In genomic region chr4:99354835-99355234, GRCm38 (mm10) we compare ENCODE assay signal across 15 mouse cellular contexts. TPM values are rescaled to one million over a fixed set of nuclear protein-coding genes. Genes with fewer than 3 reads are reported as not detected.
DNase-seq lines count a peak whose midpoint lies in the region; ATAC-seq and TF ChIP-seq lines count a peak whose summit lies in the region.
"Had no signal": no experiment of that assay in that cellular context is flagged by ENCODE, and none has a peak within 500 bp of the region (broad histone marks: within the 10 kb centered on the region; RNA-seq: fewer than 3 reads in every experiment).

No protein-coding gene starts in this region.

- no peak overlapping the region for H3K4me3 ChIP-seq in heart, embryonic 12.5 days
- peak overlapping the region; percentile 18 for H3K4me3 ChIP-seq in spleen, adult 2 months (ENCODE audit: extremely low read depth, insufficient read depth, insufficient read length)
- H3K4me3 ChIP-seq in midbrain, embryonic 10.5 days: 0 out of 2 replicates have a peak overlapping the region, but pooled peaks have one; percentile 22
- H3K4me3 ChIP-seq: heart, embryonic 15.5 days; lung, embryonic 15.5 days had no signal

- intact Hi-C loops in gastrocnemius, postnatal 36 days (cut with DNase I): no loop called here

- H3K4me2 ChIP-seq in heart, embryonic 12.5 days: 0 out of 2 replicates have a peak overlapping the region, but pooled peaks have one; percentile 39
- H3K4me2 ChIP-seq: heart, embryonic 15.5 days had no signal

- no peaks in the 10 kb centered on the region for H3K4me1 ChIP-seq in heart, embryonic 12.5 days (replicated peaks)
- H3K4me1 ChIP-seq in spleen, adult 2 months (ENCODE audit: control insufficient read depth, insufficient read depth, insufficient read length): no peaks in the 10 kb centered on the region
- H3K4me1 ChIP-seq in midbrain, embryonic 10.5 days: peaks cover 28% of the 10 kb centered on the region
- H3K4me1 ChIP-seq: heart, embryonic 15.5 days; lung, embryonic 15.5 days had no signal

- no peak for TF ChIP-seq CTCF in spleen, adult 2 months (IDR thresholded peaks at IDR 0.05; ENCODE audit: extremely low read depth, insufficient read depth, insufficient read length, insufficient replicate concordance)

- H3K27ac ChIP-seq in heart, embryonic 12.5 days (ENCODE audit: poor library complexity, severe bottlenecking): no peak overlapping the region
- H3K27ac ChIP-seq in spleen, adult 2 months (ENCODE audit: insufficient read depth, low read length): no peak overlapping the region
- H3K27ac ChIP-seq in midbrain, embryonic 10.5 days (replicated peaks): no peak overlapping the region
- H3K27ac ChIP-seq: heart, embryonic 15.5 days; lung, embryonic 15.5 days had no signal

- TF ChIP-seq POLR2A in spleen, adult 2 months (IDR thresholded peaks at IDR 0.05; ENCODE audit: low read depth, low read length): no peak

- H3K9me3 ChIP-seq in heart, embryonic 12.5 days (replicated peaks): peaks cover 3% of the 10 kb centered on the region; the same call in 1 of the 2 replicates
- 0 out of 2 replicates have a peak, but pooled peaks cover 2% of the 10 kb centered on the region for H3K9me3 ChIP-seq in midbrain, embryonic 10.5 days (replicated peaks)
- H3K9me3 ChIP-seq: heart, embryonic 15.5 days; lung, embryonic 15.5 days had no signal

- WGBS in heart, embryonic 12.5 days: 55% methylated on average over 9 of the region's 9 CpGs
- 47% methylated on average over 9 of the region's 9 CpGs for WGBS in spleen, adult 2 months
- WGBS in midbrain, embryonic 10.5 days: 33% methylated on average over 9 of the region's 9 CpGs

- H3K27me3 ChIP-seq in heart, embryonic 12.5 days (replicated peaks): no peaks in the 10 kb centered on the region
- no peaks in the 10 kb centered on the region for H3K27me3 ChIP-seq in spleen, adult 2 months (ENCODE audit: control insufficient read depth, insufficient read depth, low read length)
- peaks cover 25% of the 10 kb centered on the region for H3K27me3 ChIP-seq in midbrain, embryonic 10.5 days (ENCODE audit: low read depth, poor library complexity, severe bottlenecking)
- H3K27me3 ChIP-seq: lung, embryonic 15.5 days had no signal

- no peak overlapping the region for H3K9ac ChIP-seq in heart, embryonic 12.5 days
- H3K9ac ChIP-seq: heart, embryonic 15.5 days; lung, embryonic 15.5 days had no signal

- no peaks in the 10 kb centered on the region for H3K36me3 ChIP-seq in heart, embryonic 12.5 days
- no peaks in the 10 kb centered on the region for H3K36me3 ChIP-seq in spleen, adult 2 months (ENCODE audit: control insufficient read depth, insufficient read depth, low read length)
- H3K36me3 ChIP-seq in midbrain, embryonic 10.5 days: no peaks in the 10 kb centered on the region
- H3K36me3 ChIP-seq: G1E; heart, embryonic 15.5 days; lung, embryonic 15.5 days had no signal

- DNase-seq in heart, adult 9 months (ENCODE audit: low spot score in 2 of 2): no peak
- no peak for DNase-seq in spleen, adult 2 months (ENCODE audit: low read depth in 1 of 2, low spot score in 2 of 2)
- DNase-seq in spleen, postnatal 14 days (ENCODE audit: low spot score in 2 of 2): no peak
- DNase-seq in midbrain, embryonic 10.5 days (ENCODE audit: low spot score): no peak
- DNase-seq in cerebellum, postnatal 4 days (ENCODE audit: low spot score in 2 of 2): no peak
- no peak for DNase-seq in gastrocnemius, postnatal 36 days
- DNase-seq: cerebellum, adult 2 months; kidney, postnatal 10 days; liver; thymus, adult 18-20 months had no signal

- no peak for ATAC-seq in heart, embryonic 12.5 days (ENCODE audit: insufficient number of reproducible peaks, low FRiP score)
- no peak for ATAC-seq in megakaryocyte, adult 5-6 weeks (ENCODE audit: poor library complexity, severe bottlenecking)

RNA-seq across cellular contexts. Expression of gene Gm12689, which starts 59.1 kb away (rescaled TPM):
- not detected in 2 replicates for polyA plus RNA-seq in heart, embryonic 12.5 days (2016; fragmentation: Nextera tagmentation; extraction: Ambion mirVana)
- 0.07 and 0.20 TPM in 2 replicates for polyA plus RNA-seq in spleen, adult 2 months (2012; rRNA removed)
- not detected in 2 replicates for polyA plus RNA-seq in midbrain, embryonic 10.5 days (2016; fragmentation: Nextera tagmentation; extraction: Ambion mirVana)
- total RNA-seq in megakaryocyte, adult 5-6 weeks (2015): 1.9 TPM in 2 replicates
- 0.22 and 0.73 TPM in 2 replicates for total RNA-seq in megakaryocyte, adult 5-6 weeks (2017)
- total RNA-seq in gastrocnemius, postnatal 36 days (2021): not detected
- total RNA-seq: G1E had no signal
- polyA plus RNA-seq: G1E; heart, embryonic 15.5 days; lung, embryonic 15.5 days had no signal
